Mouse (Mus musculus) cerebellum, adult 11 months (tissue): ENCODE results near the gene Siva1.

Experiments used
- DNase-seq: peaks from one replicate; pipeline ENCODE4 v3.0.0; 2022

The Siva1 gene

DNA sequence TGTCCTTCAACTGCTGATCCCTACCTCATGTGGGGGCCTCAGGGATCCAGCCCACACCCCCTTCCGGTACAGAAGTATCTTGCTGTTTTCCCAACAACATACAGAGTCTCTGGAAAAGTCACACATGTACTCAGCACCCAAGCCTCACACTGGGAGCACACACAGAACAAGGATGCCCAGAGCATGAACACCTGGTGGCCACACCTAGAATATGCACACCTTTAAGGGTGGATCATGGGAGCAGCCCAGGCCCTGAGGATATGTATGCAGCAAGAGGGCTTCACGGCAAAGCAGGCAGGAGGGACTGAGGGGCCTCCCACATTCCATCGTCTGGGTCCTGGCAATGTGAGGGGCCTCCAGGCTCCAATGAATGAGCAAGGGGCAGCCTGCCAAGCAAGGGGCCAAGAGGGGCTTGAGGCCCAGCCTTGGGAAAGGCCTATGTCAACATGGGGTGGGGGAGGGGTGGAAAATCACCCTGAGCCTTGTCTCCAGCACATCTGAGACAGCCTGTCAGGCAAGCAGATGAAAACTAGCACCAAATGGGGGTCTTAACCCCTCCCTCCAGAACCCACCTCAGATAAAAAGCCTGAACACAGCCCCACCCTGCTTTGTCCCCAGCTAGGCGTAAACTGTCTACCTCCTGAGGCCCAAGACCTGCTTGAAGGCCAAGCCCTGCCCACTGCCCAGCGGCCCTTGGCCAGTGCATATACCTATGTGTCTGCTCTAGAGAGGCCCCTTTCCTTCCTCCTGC, 16.3 kb downstream of the Siva1 start:
- no peak for DNase-seq

- no peak for DNase-seq
These were observed 16.8 kb downstream of the Siva1 start for GRCm38 (mm10) chr12:112661327-112661605.

GRCm38 (mm10) chr12:112661851-112662250, 17.4 kb downstream of the Siva1 start:
- DNase-seq: no peak

GRCm38 (mm10) chr12:112663303-112663702, 18.8 kb downstream of the Siva1 start:
- no peak for DNase-seq

DNA sequence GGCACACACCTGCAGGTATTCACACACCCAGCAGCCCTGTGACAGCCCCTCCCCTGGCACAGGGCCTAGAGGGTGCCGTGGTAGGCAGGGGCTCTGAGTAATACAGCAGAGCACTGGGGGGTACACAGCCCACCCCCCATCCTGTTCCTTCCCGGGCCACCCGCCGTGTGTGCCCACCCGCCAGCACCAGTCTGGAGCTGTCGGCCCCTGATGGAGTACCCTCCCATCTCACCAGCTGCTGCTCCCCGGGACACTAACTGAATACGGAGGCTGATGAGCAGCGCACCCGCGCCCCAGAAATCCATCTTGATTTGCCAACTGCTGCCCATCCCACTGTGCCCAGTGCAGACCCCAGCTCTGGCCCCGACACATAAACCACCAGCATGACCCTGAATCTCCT, 19.2 kb downstream of the Siva1 start:
- no peak for DNase-seq

DNA sequence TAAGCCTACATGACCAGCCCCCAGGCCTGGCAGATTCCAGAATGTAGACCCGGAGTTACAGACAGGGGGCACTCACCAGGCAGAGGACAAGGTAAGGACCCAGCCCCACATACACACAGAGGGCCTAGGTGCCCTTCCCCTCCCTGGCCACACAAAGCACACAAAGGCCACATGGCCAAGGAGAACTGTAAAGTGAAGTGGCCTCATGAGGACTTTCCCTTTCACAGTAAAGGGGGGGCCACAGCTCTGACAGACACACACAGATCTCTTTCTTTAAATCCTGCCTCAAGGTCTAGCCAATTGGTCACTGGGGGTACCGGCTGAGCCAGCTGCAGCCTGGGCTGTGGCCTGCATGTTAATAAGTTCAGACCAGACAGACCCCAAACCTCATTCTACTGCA, 19.6 kb downstream of the Siva1 start:
- DNase-seq: no peak

DNA sequence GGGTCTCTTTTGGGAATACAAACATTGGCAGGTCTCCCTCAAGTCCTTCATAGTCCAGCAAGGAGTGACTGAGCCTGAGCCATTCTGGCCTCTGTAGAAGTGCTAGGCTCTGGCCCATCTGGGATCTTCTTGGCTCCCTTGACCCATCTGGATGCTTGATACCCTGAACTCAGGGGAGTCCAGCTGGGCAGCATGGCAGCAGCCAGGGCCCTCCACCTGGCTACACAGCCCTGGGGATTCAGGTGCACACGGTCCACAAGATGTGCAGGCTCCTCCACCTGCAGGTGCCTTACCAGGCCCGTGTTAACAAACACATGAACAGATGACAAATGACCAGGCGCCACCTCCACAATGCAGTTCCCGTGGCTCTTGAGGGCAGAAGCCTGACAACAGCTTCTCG, 20.2 kb downstream of the Siva1 start:
- no peak for DNase-seq

- DNase-seq: peak; percentile 59
These were observed 21.0 kb downstream of the Siva1 start for GRCm38 (mm10) chr12:112665445-112665844.

- no peak for DNase-seq
These were observed 21.5 kb downstream of the Siva1 start for GRCm38 (mm10) chr12:112665881-112666544.

- no peak for DNase-seq
These were observed 23.3 kb downstream of the Siva1 start for GRCm38 (mm10) chr12:112667619-112668297.

- no peak for DNase-seq
These were observed 26.4 kb downstream of the Siva1 start for GRCm38 (mm10) chr12:112670718-112671393.

- no peak for DNase-seq
These were observed 27.4 kb downstream of the Siva1 start for GRCm38 (mm10) chr12:112671891-112672290.

DNA sequence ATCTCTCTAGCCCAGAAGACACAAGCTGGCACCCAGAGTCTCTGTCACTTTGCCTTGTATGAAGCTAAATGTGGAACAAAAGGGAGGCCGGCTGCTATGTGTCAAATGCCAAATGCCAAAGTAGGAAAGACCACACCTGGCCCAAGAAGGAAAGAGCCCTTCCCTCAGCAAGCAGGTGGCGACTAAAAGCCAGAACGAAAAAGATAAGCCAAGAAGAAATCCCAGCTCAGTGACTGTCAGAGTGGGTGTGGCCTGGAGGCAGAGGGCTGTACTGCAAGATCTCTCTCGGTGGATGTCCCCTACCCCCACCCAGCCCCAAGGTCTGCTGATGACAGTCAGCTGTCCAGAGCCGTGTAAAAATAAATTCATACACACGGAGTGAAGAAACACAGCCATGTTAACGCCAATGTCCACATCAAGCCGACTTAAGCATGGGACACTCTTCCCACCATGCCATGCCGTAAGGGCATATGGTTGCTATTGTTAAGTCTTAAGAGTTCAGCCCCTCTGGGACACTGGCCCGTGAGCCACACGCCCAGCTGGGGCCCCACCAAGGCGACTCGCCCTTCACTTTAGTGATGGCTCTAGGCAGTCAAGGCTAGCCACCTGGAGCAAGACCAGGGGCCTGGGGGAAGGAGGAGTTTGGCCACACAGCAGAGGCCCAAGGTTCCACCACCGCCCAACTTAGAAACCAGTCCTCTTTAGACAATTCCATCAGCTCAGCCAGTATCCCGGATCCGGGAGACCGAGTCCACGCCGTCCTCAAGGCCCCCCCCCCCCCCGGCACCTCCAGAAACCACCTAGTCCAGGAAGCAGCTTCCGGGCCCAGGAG, 28.5 kb downstream of the Siva1 start:
- no peak for DNase-seq

- DNase-seq: peak; percentile 62
These were observed 29.2 kb downstream of the Siva1 start for GRCm38 (mm10) chr12:112673576-112674091.

GRCm38 (mm10) chr12:112674132-112675011, 29.9 kb downstream of the Siva1 start, which contains the start of gene Akt1:
Gene Akt1 (minus strand): TSS chr12:112674884.
- peak; percentile 58 for DNase-seq

GRCm38 (mm10) chr12:112675245-112676035, 31.0 kb downstream of the Siva1 start:
- peak; percentile 79 for DNase-seq

DNA sequence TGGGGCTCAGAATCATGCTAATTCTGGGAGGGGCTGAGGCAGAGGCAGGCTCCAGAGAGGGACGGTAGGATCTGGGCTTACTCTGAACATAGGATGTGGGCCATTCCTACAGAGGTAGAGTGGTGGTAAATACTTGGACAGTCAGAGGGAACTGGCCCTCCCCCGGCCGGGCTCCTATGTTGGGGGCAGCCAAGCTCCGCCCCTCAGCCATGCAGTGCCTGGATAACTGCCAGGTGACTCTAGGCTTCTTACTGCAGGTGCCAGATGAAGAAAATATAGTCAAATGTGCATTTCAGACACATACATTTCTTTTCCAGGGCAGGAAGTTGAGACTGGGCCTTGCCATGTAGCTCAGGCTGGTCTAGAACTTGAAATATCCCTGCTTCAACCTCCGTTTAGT, 32.6 kb downstream of the Siva1 start:
- no peak for DNase-seq

DNA sequence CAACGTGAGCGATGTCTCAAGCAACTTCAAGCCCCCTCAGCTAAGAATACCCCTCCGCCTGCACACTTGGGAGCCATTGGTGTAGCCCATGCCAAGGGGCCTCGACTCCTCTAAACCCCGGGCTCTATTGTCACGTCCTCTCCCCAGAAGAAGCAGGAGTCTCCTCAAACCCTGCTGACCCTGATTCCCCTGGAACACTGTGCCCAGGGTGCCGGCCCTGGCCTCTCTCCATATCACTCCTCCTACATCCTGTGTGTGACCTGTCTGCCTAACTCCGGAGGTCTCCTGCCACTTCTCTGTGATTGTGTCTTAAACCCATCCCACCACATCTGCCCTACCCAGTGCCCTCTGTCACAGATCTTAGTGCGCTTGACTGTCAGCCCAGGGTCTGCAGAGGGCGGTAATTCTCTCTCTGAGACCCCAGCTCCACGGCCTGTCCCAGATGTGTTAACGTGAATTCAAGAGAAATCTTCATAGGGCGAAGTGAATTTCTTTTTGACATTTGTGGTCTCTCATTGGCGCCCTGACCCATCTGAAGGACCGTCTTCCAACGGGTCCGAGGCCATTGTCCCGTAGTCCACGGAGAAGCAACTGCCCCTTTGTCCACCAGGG, 33.6 kb downstream of the Siva1 start:
- no peak for DNase-seq

- no peak for DNase-seq
These were observed 34.1 kb downstream of the Siva1 start, which contains the start of gene Zbtb42 for GRCm38 (mm10) chr12:112678555-112679026. Gene Zbtb42 (plus strand): TSS chr12:112678828.
